Mouse (Mus musculus): ENCODE results near the gene Rrp15. TPM values are rescaled to one million over a fixed set of nuclear protein-coding genes. Genes with fewer than 3 reads are reported as not detected.

The Rrp15 gene
- polyA plus RNA-seq (2015; fragmentation: Nextera tagmentation; extraction: Ambion mirVana): 26.9 and 29.4 TPM in 2 replicates

DNA sequence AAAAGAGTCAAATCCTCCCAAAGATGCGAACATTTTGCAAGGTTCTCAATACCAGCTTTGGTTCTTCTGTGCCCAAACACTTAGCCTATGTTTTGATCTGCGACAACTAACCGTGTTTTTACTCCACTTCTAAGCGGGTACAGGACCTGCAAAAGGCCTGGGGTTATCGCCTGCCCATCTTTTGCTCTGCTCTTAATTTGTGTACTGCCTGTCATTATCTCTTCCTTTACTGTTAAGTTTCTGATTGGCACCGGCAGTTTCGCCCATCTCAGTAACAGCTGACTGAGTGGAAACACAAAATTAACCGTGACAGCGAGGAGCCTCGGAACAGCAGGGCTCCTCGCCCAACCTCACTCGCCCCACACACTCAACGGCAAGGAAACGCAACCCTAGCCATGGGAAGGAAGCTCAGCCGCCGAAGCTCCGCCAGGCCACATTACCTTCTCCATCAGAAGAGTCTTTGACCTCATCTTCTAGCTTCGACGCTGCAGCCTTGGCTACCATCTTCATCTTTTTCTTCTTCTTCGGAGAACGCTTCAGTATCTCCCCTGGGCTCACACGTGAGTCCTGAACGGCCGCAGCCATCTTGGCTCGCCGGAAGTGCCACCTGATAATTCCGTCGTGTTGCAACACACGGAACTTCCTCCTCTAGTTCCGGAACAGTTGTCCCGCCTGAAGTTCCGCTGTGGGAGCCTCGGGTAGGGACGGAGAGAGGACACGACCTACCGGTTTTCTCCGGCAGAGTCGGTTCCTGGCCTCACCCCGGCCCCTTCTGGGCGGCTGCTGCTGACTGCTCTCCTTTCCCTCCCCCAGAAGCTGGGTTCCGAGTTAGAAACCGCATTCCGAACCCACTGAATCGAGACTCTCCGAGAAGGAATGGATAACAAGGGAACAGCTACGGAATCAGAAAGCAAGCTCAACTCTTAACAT is at the start of gene Rrp15:
Rrp15 (minus strand) TSS at position 635 of the 930 bp plus-strand sequence.
- H3K4me1 ChIP-seq (ENCODE audit: control insufficient read depth, insufficient read depth, low read depth, low read length): peaks cover 19% of the 10 kb centered on the region
- H3K9me3 ChIP-seq (ENCODE audit: control insufficient read depth, low read length): no peaks in the 10 kb centered on the region
- WGBS: under 1% methylated on average over 46 of the region's 46 CpGs
- peak within 1 kb of the TSS; percentile 85 for H3K4me3 ChIP-seq (ENCODE audit: low read length)
- H3K4me2 ChIP-seq (ENCODE audit: low read length): peak within 1 kb of the TSS; percentile 82
- peak; percentile 93 for ATAC-seq
- peak within 1 kb of the TSS; percentile 88 for H3K9ac ChIP-seq (ENCODE audit: low read depth, low read length)
- peak within 1 kb of the TSS; percentile 89 for H3K27ac ChIP-seq (ENCODE audit: low read depth, low read length)
- H3K36me3 ChIP-seq (ENCODE audit: control insufficient read depth, insufficient read depth, low read length): no peaks in the 10 kb centered on the region
- H3K27me3 ChIP-seq (replicated peaks; ENCODE audit: control insufficient read depth, insufficient read depth, low read length): no peaks in the 10 kb centered on the region

GRCm38 (mm10) chr1:186797991-186798390 is 48.8 kb upstream of the Rrp15 start:
- Histone ChIP-seq H3K4me2 (ENCODE audit: low read length) (no peak overlapping the region), H3K27ac (ENCODE audit: low read depth, low read length) (no peak overlapping the region), H3K27me3 (replicated peaks; ENCODE audit: control insufficient read depth, insufficient read depth, low read length) (no peaks in the 10 kb centered on the region), H3K9ac (ENCODE audit: low read depth, low read length) (no peak overlapping the region), H3K4me3 (ENCODE audit: low read length) (no peak overlapping the region), H3K36me3 (ENCODE audit: control insufficient read depth, insufficient read depth, low read length) (no peaks in the 10 kb centered on the region), H3K9me3 (ENCODE audit: control insufficient read depth, low read length) (no peaks in the 10 kb centered on the region), H3K4me1 (ENCODE audit: control insufficient read depth, insufficient read depth, low read depth, low read length) (no peaks in the 10 kb centered on the region)
- WGBS: 43% methylated on average over 6 of the region's 6 CpGs
- no peak for ATAC-seq

GRCm38 (mm10) chr1:186785359-186785758 is 36.2 kb upstream of the Rrp15 start:
- Histone ChIP-seq H3K9ac (ENCODE audit: low read depth, low read length) (no peak overlapping the region), H3K27me3 (replicated peaks; ENCODE audit: control insufficient read depth, insufficient read depth, low read length) (no peaks in the 10 kb centered on the region), H3K36me3 (ENCODE audit: control insufficient read depth, insufficient read depth, low read length) (no peaks in the 10 kb centered on the region), H3K4me1 (ENCODE audit: control insufficient read depth, insufficient read depth, low read depth, low read length) (no peaks in the 10 kb centered on the region), H3K27ac (ENCODE audit: low read depth, low read length) (no peak overlapping the region), H3K4me2 (ENCODE audit: low read length) (no peak overlapping the region), H3K9me3 (ENCODE audit: control insufficient read depth, low read length) (no peaks in the 10 kb centered on the region), H3K4me3 (ENCODE audit: low read length) (no peak overlapping the region)
- 86% methylated on average over 4 of the region's 4 CpGs for WGBS
- no peak for ATAC-seq

GRCm38 (mm10) chr1:186780826-186781225 is 31.7 kb upstream of the Rrp15 start:
- Histone ChIP-seq H3K9me3 (ENCODE audit: control insufficient read depth, low read length) (no peaks in the 10 kb centered on the region), H3K4me3 (ENCODE audit: low read length) (no peak overlapping the region), H3K4me1 (ENCODE audit: control insufficient read depth, insufficient read depth, low read depth, low read length) (no peaks in the 10 kb centered on the region), H3K27me3 (replicated peaks; ENCODE audit: control insufficient read depth, insufficient read depth, low read length) (no peaks in the 10 kb centered on the region), H3K4me2 (ENCODE audit: low read length) (no peak overlapping the region; the same call in 1 of the 2 replicates), H3K36me3 (ENCODE audit: control insufficient read depth, insufficient read depth, low read length) (no peaks in the 10 kb centered on the region), H3K27ac (ENCODE audit: low read depth, low read length) (no peak overlapping the region), H3K9ac (ENCODE audit: low read depth, low read length) (no peak overlapping the region)
- 68% methylated on average over 2 of the region's 2 CpGs for WGBS
- no peak for ATAC-seq

- H3K9me3 ChIP-seq (ENCODE audit: control insufficient read depth, low read length): no peaks in the 10 kb centered on the region
- 72% methylated on average over 3 of the region's 3 CpGs for WGBS
These were observed 24.0 kb upstream of the Rrp15 start for GRCm38 (mm10) chr1:186773124-186773523.

DNA sequence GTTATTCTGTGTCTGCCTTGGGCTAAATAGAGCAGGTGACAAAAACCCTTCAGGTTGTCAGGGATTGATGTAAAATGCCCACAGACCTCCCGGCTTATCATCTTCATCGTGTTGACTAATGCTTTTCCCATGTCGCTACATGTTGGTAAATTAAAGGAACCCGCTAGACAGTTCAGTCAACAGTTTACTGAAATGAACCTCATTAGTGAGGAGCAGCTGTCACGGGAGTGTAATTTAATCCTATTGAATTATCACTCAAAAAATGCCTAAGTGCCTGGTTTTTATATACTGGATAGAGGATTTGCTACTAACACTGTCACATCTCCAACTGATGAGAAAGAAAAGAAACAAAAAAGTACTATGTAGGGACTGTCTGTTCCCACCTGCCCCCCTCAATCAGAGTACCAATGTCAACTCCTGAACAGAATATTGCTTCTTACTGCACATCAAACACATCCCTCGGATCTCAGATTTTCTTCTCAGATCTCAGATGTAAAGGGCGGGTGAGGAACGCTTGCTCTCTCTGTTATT is 23.5 kb upstream of the Rrp15 start:
- WGBS: 64% methylated on average over 8 of the region's 8 CpGs
- Histone ChIP-seq H3K9ac (ENCODE audit: low read depth, low read length) (no peak overlapping the region), H3K4me2 (ENCODE audit: low read length) (no peak overlapping the region), H3K4me1 (ENCODE audit: control insufficient read depth, insufficient read depth, low read depth, low read length) (no peaks in the 10 kb centered on the region), H3K27ac (ENCODE audit: low read depth, low read length) (no peak overlapping the region), H3K36me3 (ENCODE audit: control insufficient read depth, insufficient read depth, low read length) (no peaks in the 10 kb centered on the region), H3K4me3 (ENCODE audit: low read length) (no peak overlapping the region), H3K27me3 (replicated peaks; ENCODE audit: control insufficient read depth, insufficient read depth, low read length) (no peaks in the 10 kb centered on the region), H3K9me3 (ENCODE audit: control insufficient read depth, low read length) (no peaks in the 10 kb centered on the region)
- no peak for ATAC-seq

More at GRCm38 (mm10) chr1:186773124-186773523, 24.0 kb upstream of the Rrp15 start:
- Histone ChIP-seq H3K9ac (ENCODE audit: low read depth, low read length) (no peak overlapping the region), H3K4me3 (ENCODE audit: low read length) (no peak overlapping the region), H3K36me3 (ENCODE audit: control insufficient read depth, insufficient read depth, low read length) (no peaks in the 10 kb centered on the region), H3K4me2 (ENCODE audit: low read length) (no peak overlapping the region), H3K27me3 (replicated peaks; ENCODE audit: control insufficient read depth, insufficient read depth, low read length) (no peaks in the 10 kb centered on the region), H3K4me1 (ENCODE audit: control insufficient read depth, insufficient read depth, low read depth, low read length) (no peaks in the 10 kb centered on the region), H3K27ac (ENCODE audit: low read depth, low read length) (no peak overlapping the region)
- ATAC-seq: no peak

- Histone ChIP-seq H3K4me3 (ENCODE audit: low read length) (no peak overlapping the region), H3K9me3 (ENCODE audit: control insufficient read depth, low read length) (no peaks in the 10 kb centered on the region), H3K4me2 (ENCODE audit: low read length) (no peak overlapping the region), H3K9ac (ENCODE audit: low read depth, low read length) (no peak overlapping the region), H3K36me3 (ENCODE audit: control insufficient read depth, insufficient read depth, low read length) (no peaks in the 10 kb centered on the region), H3K27ac (ENCODE audit: low read depth, low read length) (no peak overlapping the region), H3K4me1 (ENCODE audit: control insufficient read depth, insufficient read depth, low read depth, low read length) (no peaks in the 10 kb centered on the region), H3K27me3 (replicated peaks; ENCODE audit: control insufficient read depth, insufficient read depth, low read length) (no peaks in the 10 kb centered on the region)
- no peak for ATAC-seq
- WGBS: 75% methylated on average over 6 of the region's 6 CpGs
These were observed 22.8 kb upstream of the Rrp15 start for GRCm38 (mm10) chr1:186772005-186772404.

GRCm38 (mm10) chr1:186770659-186771058 is 21.5 kb upstream of the Rrp15 start:
- H3K36me3 ChIP-seq (ENCODE audit: control insufficient read depth, insufficient read depth, low read length): no peaks in the 10 kb centered on the region
- no peaks in the 10 kb centered on the region for H3K4me1 ChIP-seq (ENCODE audit: control insufficient read depth, insufficient read depth, low read depth, low read length)
- H3K4me2 ChIP-seq (ENCODE audit: low read length): no peak overlapping the region
- no peaks in the 10 kb centered on the region for H3K27me3 ChIP-seq (replicated peaks; ENCODE audit: control insufficient read depth, insufficient read depth, low read length)
- no peak for ATAC-seq
- H3K27ac ChIP-seq (ENCODE audit: low read depth, low read length): no peak overlapping the region
- H3K4me3 ChIP-seq (ENCODE audit: low read length): no peak overlapping the region
- 76% methylated on average over 5 of the region's 5 CpGs for WGBS
- no peaks in the 10 kb centered on the region for H3K9me3 ChIP-seq (ENCODE audit: control insufficient read depth, low read length)
- H3K9ac ChIP-seq (ENCODE audit: low read depth, low read length): no peak overlapping the region

DNA sequence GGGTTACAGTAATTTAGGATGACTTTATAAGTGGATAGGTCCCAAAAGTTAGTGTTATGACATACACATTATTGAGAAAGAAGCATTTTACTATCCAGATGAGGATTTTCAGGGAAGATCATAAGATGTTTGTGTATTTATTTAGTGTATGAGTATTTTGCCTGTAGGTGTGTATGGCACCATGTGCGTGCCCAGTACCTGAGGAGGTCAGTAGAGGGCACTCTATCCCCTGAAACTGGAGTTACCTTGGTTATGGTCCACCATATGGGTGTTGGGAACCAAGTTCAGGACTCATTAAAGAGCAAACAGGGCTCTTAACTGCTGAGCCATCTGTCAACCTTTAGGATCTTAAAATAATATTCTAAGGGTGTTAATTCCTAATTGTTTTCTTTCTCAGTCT is 19.2 kb upstream of the Rrp15 start:
- H3K27ac ChIP-seq (ENCODE audit: low read depth, low read length): no peak overlapping the region
- H3K4me3 ChIP-seq (ENCODE audit: low read length): no peak overlapping the region
- no peaks in the 10 kb centered on the region for H3K27me3 ChIP-seq (replicated peaks; ENCODE audit: control insufficient read depth, insufficient read depth, low read length)
- H3K36me3 ChIP-seq (ENCODE audit: control insufficient read depth, insufficient read depth, low read length): no peaks in the 10 kb centered on the region
- H3K9me3 ChIP-seq (ENCODE audit: control insufficient read depth, low read length): no peaks in the 10 kb centered on the region
- 76% methylated on average over 1 of the region's 1 CpGs for WGBS
- H3K9ac ChIP-seq (ENCODE audit: low read depth, low read length): no peak overlapping the region
- H3K4me1 ChIP-seq (ENCODE audit: control insufficient read depth, insufficient read depth, low read depth, low read length): no peaks in the 10 kb centered on the region
- no peak for ATAC-seq
- no peak overlapping the region for H3K4me2 ChIP-seq (ENCODE audit: low read length)

Measured in hindbrain, embryonic 16.5 days (tissue).